Mouse (Mus musculus) heart, embryonic 12.5 days (tissue): ENCODE data around the gene Tbc1d10b. TPM values are rescaled to one million over a fixed set of nuclear protein-coding genes. Genes with fewer than 3 reads are reported as not detected.
"Not testable (repeated sequence)": the region's sequence is repeated elsewhere in the genome, so short reads cannot be mapped to it uniquely, and the experiment has no call there.

Experiments
- ATAC-seq: fragments of 200-750 bp; cut with Nextera tagmentation; 2 replicates; pipeline ENCODE4 v1.8.0; 2017; ENCODE audit warnings: moderate TSS enrichment, moderate library complexity; ENCODE audit not compliant: insufficient number of reproducible peaks, low FRiP score
- H3K27ac ChIP-seq: fragments of 300-500 bp; sonication (generic); 2 replicates; pipeline ENCODE4 v1.5.1; 2016; ENCODE audit warnings: mild to moderate bottlenecking, moderate library complexity; ENCODE audit not compliant: poor library complexity, severe bottlenecking
- H3K27me3 ChIP-seq: fragments of 300-500 bp; sonication (generic); replicated peaks from 2 replicates; pipeline ENCODE4 v1.6.1; 2016; ENCODE audit warnings: mild to moderate bottlenecking, moderate library complexity
- H3K36me3 ChIP-seq: fragments of 300-500 bp; sonication (generic); 2 replicates; pipeline ENCODE4 v1.6.1; 2016; ENCODE audit warnings: mild to moderate bottlenecking, moderate library complexity
- H3K4me1 ChIP-seq: fragments of 300-500 bp; sonication (generic); replicated peaks from 2 replicates; pipeline ENCODE4 v1.6.1; 2016; ENCODE audit warnings: mild to moderate bottlenecking
- H3K4me2 ChIP-seq: fragments of 300-500 bp; sonication (generic); 2 replicates; pipeline ENCODE4 v1.6.1; 2016; ENCODE audit warnings: mild to moderate bottlenecking, moderate library complexity
- H3K4me3 ChIP-seq: fragments of 300-500 bp; sonication (generic); 2 replicates; pipeline ENCODE4 v1.5.1; 2016; ENCODE audit warnings: mild to moderate bottlenecking
- H3K9ac ChIP-seq: fragments of 300-500 bp; sonication (generic); 2 replicates; pipeline ENCODE4 v1.6.1; 2016; ENCODE audit warnings: mild to moderate bottlenecking, moderate library complexity
- H3K9me3 ChIP-seq: fragments of 300-500 bp; sonication (generic); replicated peaks from 2 replicates; pipeline ENCODE4 v1.6.1; 2016; ENCODE audit warnings: mild to moderate bottlenecking, moderate library complexity
- WGBS: fragments of 180-500 bp; shearing (Covaris S2); methylation state at CpG from one replicate; pipeline ENCODE4 v1.1.7; 2016; 5-methylcytosine and 5-hydroxymethylcytosine counted together
- polyA plus RNA-seq: library from polyadenylated mRNA; unstranded; fragments of >200 nt; fragmentation: Nextera tagmentation; extraction: Ambion mirVana; gene quantifications from 2 replicates; pipeline ENCODE4 v1.2.1, GENCODE M21; 2016

Gene Tbc1d10b
- polyA plus RNA-seq, result 29.2 and 32.3 TPM in 2 replicates

DNA sequence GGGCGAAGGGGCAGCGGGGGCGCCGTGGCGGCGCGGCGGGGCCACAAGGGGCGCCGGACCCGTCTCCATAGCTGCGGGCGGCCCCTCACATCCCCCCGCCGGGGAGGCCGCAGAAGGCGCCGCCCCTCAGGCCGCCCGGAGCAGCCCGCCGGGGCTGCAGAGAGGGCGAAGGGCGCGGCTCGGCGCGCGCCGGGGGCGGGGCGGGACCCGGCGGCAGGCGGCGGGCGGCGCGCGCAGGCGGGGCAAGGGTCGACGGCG is at the start of gene Tbc1d10b:
Gene Tbc1d10b, minus strand, starts transcription at position 174 of the 258 bp plus-strand sequence.
- H3K4me1 ChIP-seq, result peaks cover 38% of the 10 kb centered on the region
- no peaks in the 10 kb centered on the region for H3K27me3 ChIP-seq
- H3K9me3 ChIP-seq, result no peaks in the 10 kb centered on the region
- peak within 1 kb of the TSS; percentile 98 for H3K4me3 ChIP-seq
- under 1% methylated on average over 28 of the region's 44 CpGs for WGBS
- peak within 1 kb of the TSS; percentile 92 for H3K27ac ChIP-seq
- peak; percentile 68 for ATAC-seq
- peak within 1 kb of the TSS; percentile 99 for H3K9ac ChIP-seq
- H3K4me2 ChIP-seq, result peak within 1 kb of the TSS; percentile 99
- peaks cover 17% of the 10 kb centered on the region for H3K36me3 ChIP-seq

GRCm38 (mm10) chr7:127256518-127256917 is 48.2 kb upstream of the Tbc1d10b start:
- no peaks in the 10 kb centered on the region for H3K27me3 ChIP-seq
- no peak for ATAC-seq
- WGBS, result 87% methylated on average over 5 of the region's 5 CpGs

GRCm38 (mm10) chr7:127255965-127256364 is 47.7 kb upstream of the Tbc1d10b start:
- Histone ChIP-seq H3K27me3 (no peaks in the 10 kb centered on the region), H3K27ac (no peak overlapping the region), H3K4me1 (peaks cover 20% of the 10 kb centered on the region), H3K9me3 (no peaks in the 10 kb centered on the region), H3K9ac (no peak overlapping the region), H3K36me3 (peaks cover 15% of the 10 kb centered on the region), H3K4me2 (no peak overlapping the region), H3K4me3 (no peak overlapping the region)
- ATAC-seq, result no peak
- WGBS, result 79% methylated on average over 2 of the region's 2 CpGs

More at GRCm38 (mm10) chr7:127256518-127256917, 48.2 kb upstream of the Tbc1d10b start:
- Histone ChIP-seq H3K9me3 (no peaks in the 10 kb centered on the region), H3K9ac (no peak overlapping the region), H3K4me2 (no peak overlapping the region), H3K4me3 (no peak overlapping the region), H3K36me3 (peaks cover 15% of the 10 kb centered on the region), H3K27ac (no peak overlapping the region), H3K4me1 (peaks cover 26% of the 10 kb centered on the region)

DNA sequence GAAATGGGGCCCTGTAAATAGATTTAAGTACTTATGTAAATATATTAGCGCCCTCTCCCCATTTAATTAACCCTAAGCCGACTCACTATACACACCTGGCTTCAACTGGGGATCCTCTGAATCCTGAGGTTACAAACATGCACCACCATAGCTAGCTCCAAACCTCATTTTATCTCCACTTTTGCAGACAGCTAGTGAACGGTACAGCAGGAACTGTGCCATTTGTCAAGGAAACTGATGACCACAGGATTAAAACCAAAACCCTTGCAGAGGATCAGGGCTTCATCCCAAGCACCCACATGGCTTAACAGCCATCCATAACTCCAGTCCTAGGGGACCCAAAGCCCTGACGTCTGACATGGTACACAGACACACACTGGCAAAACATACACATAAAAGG is 46.7 kb upstream of the Tbc1d10b start:
- 19% methylated on average over 4 of the region's 4 CpGs for WGBS

GRCm38 (mm10) chr7:127253821-127254769 is 45.8 kb upstream of the Tbc1d10b start:
- whole genome bisulfite sequencing, result under 1% methylated on average over 136 of the region's 136 CpGs
- H3K4me3 ChIP-seq, result peak overlapping the region; percentile 55
- peak overlapping the region; percentile 71 for H3K27ac ChIP-seq
- H3K27me3 ChIP-seq, result no peaks in the 10 kb centered on the region
- H3K9ac ChIP-seq, result peak overlapping the region; percentile 76
- peak overlapping the region; percentile 73 for H3K4me2 ChIP-seq
- H3K9me3 ChIP-seq, result no peaks in the 10 kb centered on the region
- ATAC-seq, result peak; percentile 92
- peaks cover 11% of the 10 kb centered on the region for H3K4me1 ChIP-seq
- peaks cover 26% of the 10 kb centered on the region for H3K36me3 ChIP-seq

More for the DNA sequence above, 46.7 kb upstream of the Tbc1d10b start:
- Histone ChIP-seq H3K9me3 (no peaks in the 10 kb centered on the region), H3K4me1 (peaks cover 19% of the 10 kb centered on the region), H3K36me3 (peaks cover 17% of the 10 kb centered on the region), H3K9ac (peak overlapping the region; percentile 73; the same call in 1 of the 2 replicates), H3K4me3 (peak overlapping the region; percentile 55), H3K4me2 (peak overlapping the region; percentile 73), H3K27me3 (no peaks in the 10 kb centered on the region), H3K27ac (no peak overlapping the region)
- ATAC-seq, result no peak

GRCm38 (mm10) chr7:127253341-127253740 is 45.1 kb upstream of the Tbc1d10b start:
- WGBS, result 79% methylated on average over 6 of the region's 6 CpGs
- peak overlapping the region; percentile 73 for H3K4me2 ChIP-seq
- H3K27ac ChIP-seq, result peak overlapping the region; percentile 71
- no peak for ATAC-seq
- H3K27me3 ChIP-seq, result no peaks in the 10 kb centered on the region
- peak overlapping the region; percentile 55 for H3K4me3 ChIP-seq
- peaks cover 8% of the 10 kb centered on the region for H3K4me1 ChIP-seq
- peak overlapping the region; percentile 76 for H3K9ac ChIP-seq
- H3K9me3 ChIP-seq, result no peaks in the 10 kb centered on the region
- H3K36me3 ChIP-seq, result peaks cover 26% of the 10 kb centered on the region

DNA sequence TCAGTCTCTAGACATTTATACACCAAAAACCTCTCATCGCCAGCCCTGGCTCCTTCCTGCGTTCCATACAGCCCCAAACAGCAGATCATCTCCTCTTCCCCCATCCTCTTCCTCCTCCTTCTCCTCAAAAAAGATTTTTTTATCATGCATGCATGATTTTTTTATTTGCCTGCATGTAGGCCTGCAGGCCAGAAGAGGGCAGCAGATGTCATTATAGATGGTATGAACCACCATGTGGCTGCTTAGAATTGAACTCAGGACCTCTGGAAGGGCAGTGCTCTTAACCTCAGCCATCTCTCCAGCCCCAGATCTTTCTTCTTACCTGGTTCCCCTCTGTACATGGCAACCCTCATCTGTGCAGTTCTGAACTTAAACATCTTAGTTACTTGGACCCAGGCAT is 44.1 kb upstream of the Tbc1d10b start:
- 94% methylated on average over 2 of the region's 2 CpGs for WGBS
- no peak for ATAC-seq

DNA sequence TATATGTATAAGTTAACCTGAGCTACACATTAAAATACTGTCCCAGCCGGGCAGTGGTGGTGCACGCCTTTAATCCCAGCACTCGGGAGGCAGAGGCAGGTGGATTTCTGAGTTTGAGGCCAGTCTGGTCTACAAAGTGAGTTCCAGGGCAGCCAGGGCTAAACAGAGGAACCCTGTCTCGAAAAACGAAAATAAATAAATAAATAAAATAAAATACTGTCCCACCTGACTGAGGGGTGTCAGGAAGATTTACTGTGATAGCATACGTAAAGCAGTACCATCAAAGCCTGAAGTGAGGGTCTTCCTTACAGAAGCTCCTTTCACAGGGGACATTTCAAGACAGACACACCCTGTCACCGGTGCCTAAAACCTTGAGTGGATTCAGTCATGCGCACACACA is 42.2 kb upstream of the Tbc1d10b start:
- not testable (repeated sequence) for ATAC-seq, H3K27ac ChIP-seq, H3K4me3 ChIP-seq, H3K4me2 ChIP-seq, H3K9me3 ChIP-seq, H3K27me3 ChIP-seq, H3K9ac ChIP-seq
- Histone ChIP-seq H3K4me1 (peaks cover 16% of the 10 kb centered on the region), H3K36me3 (peaks cover 27% of the 10 kb centered on the region)
- 90% methylated on average over 8 of the region's 8 CpGs for WGBS

More for the DNA sequence above, 44.1 kb upstream of the Tbc1d10b start:
- Histone ChIP-seq H3K27ac (no peak overlapping the region), H3K4me3 (no peak overlapping the region), H3K9ac (no peak overlapping the region), H3K27me3 (no peaks in the 10 kb centered on the region), H3K4me2 (no peak overlapping the region), H3K4me1 (peaks cover 8% of the 10 kb centered on the region), H3K36me3 (peaks cover 25% of the 10 kb centered on the region), H3K9me3 (no peaks in the 10 kb centered on the region)

DNA sequence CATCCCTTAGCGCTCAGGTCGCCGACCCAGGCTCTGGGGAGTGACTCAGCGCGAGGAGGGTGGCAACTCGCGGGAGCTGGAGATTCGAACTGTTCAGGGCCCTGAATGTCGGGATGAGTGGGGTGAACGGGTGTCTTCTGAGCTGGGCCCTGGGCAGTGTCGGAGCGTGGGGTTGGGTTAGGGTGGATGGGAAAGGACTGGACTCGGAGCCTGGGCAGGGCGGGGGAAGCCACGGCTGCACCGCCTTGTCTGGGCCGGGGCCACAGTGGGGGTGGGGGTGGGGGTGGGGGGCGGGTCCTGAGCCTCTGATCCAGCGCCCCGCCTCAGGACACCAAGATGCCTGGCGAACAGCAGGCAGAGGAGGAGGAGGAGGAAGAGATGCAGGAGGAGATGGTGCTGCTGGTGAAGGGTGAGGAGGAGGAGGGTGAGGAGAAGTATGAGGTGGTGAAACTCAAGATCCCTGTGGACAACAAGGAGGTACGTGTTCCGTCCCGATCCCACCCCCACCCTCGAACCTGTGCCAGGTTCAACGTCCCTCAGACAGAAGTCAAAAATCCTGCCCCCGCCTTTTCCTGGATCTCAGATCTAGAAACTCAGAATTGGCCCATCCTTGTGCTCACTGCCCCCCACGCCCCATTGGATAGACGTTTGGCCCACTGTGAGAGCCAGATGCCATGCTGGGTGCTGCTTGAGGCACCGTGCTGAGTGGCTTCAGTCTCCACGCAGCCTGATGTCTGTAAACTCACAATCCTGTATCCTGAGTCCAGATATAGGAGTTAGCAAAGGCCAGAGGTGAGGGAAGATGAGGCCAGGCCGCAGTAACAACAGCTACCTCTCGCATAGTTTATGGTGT is 36.6 kb upstream of the Tbc1d10b start:
- ATAC-seq, result peak; percentile 67
- Histone ChIP-seq H3K36me3 (peaks cover 24% of the 10 kb centered on the region), H3K4me3 (peak overlapping the region; percentile 83), H3K9me3 (no peaks in the 10 kb centered on the region), H3K27ac (peak overlapping the region; percentile 92), H3K4me2 (peak overlapping the region; percentile 93), H3K9ac (peak overlapping the region; percentile 91), H3K27me3 (no peaks in the 10 kb centered on the region), H3K4me1 (peaks cover 24% of the 10 kb centered on the region)
- 12% methylated on average over 30 of the region's 33 CpGs for WGBS

DNA sequence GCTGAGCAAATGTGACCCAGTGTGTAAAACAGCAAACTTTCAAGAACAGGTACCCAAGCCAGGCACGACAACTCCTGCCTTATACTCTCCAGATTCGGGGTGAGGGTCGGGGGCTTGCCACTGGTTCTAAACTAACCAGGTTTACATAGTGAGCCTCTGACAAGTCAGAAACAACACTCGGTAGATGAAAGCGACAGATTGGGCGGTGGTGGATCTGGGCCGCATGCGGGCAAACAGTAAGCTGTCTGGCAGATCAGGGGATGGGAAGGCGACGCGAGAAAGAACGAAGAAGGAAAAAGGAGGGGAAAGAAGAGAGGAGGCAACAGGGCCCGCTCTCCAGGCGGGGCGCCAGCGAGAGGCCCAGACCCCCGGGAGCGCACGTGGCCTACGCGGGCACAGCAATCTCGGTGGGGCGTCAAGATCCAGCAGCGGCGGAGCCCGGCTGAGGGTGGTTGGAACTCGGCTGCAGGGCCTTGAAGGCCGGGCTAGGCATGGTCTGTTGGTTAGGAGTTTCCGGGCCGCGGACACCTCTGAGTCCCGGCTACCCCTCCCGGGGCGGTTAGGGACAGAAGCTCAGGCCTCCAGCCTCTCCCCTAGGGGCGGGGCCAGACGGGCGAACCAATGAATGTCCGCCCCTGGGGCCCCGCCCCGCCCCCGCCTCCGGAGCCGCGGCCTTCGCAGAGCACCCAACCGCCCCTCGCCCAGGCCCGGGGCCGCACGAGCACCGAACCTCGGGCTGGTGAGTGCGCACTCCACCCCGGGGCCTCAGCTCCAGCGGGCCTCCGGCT is 35.8 kb upstream of the Tbc1d10b start, which contains the start of gene Zfp771:
Gene Zfp771, plus strand, starts transcription at position 405 of the 788 bp plus-strand sequence.
- Histone ChIP-seq H3K4me2 (peak within 1 kb of the TSS; percentile 93), H3K27ac (peak within 1 kb of the TSS; percentile 92), H3K36me3 (peaks cover 17% of the 10 kb centered on the region), H3K9ac (peak within 1 kb of the TSS; percentile 91), H3K27me3 (no peaks in the 10 kb centered on the region), H3K9me3 (no peaks in the 10 kb centered on the region), H3K4me3 (peak within 1 kb of the TSS; percentile 83), H3K4me1 (peaks cover 24% of the 10 kb centered on the region)
- under 1% methylated on average over 53 of the region's 56 CpGs for WGBS
- peak; percentile 97 for ATAC-seq
